Mouse (Mus musculus): ENCODE results near the gene Ppp1r14d.

Gene Ppp1r14d

GRCm38 (mm10) chr2:119172862-119173576 lies 56.7 kb downstream of the Ppp1r14d start:
- peak; percentile 53 to 56 for DNase-seq (ENCODE audit: low spot score in 2 of 2)

- DNase-seq (ENCODE audit: low spot score in 2 of 2), result no peak
Measured at GRCm38 (mm10) chr2:119172446-119172845, 57.3 kb downstream of the Ppp1r14d start.

- DNase-seq (ENCODE audit: low spot score in 2 of 2), result no peak
Measured at GRCm38 (mm10) chr2:119171574-119171973, 58.1 kb downstream of the Ppp1r14d start.

GRCm38 (mm10) chr2:119170282-119170681 lies 59.4 kb downstream of the Ppp1r14d start:
- no peak for DNase-seq (ENCODE audit: low spot score in 2 of 2)

Data from right cerebral cortex, postnatal 10 days (tissue).